Mouse (Mus musculus) CH12.LX (cell line): ENCODE measurements around the gene Atg4b. TPM values are rescaled to one million over a fixed set of nuclear protein-coding genes. Genes with fewer than 3 reads are reported as not detected.

Experiments used
- DNase-seq: peaks from one replicate; pipeline ENCODE4 v3.0.0-alpha.2; 2013; ENCODE audit errors: extremely low read depth
- H3K27ac ChIP-seq: 2 replicates; pipeline ENCODE4 v1.5.1; 2012; ENCODE audit warnings: low read depth, mild to moderate bottlenecking, control low read depth, moderate library complexity; ENCODE audit not compliant: insufficient read depth
- H3K27me3 ChIP-seq: replicated peaks from 2 replicates; pipeline ENCODE3; 2012; ENCODE audit warnings: inconsistent platforms
- H3K36me3 ChIP-seq, 2 experiments: replicated peaks in 1 of 2; 2 replicates each; pipeline versions ENCODE3 to v1.6.1; 2012; ENCODE audit warnings: inconsistent platforms in 1 of 2, low read length in 1 of 2, mild to moderate bottlenecking in 1 of 2, mixed read lengths in 1 of 2, moderate library complexity in 1 of 2; ENCODE audit not compliant: control insufficient read depth in 1 of 2, insufficient read depth in 1 of 2
- H3K4me1 ChIP-seq, 2 experiments: 2 replicates each; pipeline ENCODE4 v1.6.1; 2012; ENCODE audit warnings: inconsistent platforms in 1 of 2, moderate library complexity in 1 of 2; ENCODE audit not compliant: insufficient read depth in 2 of 2, control insufficient read depth in 1 of 2
- H3K4me2 ChIP-seq: 2 replicates; pipeline ENCODE4 v1.6.1; 2012; ENCODE audit warnings: low read depth, mild to moderate bottlenecking, control low read depth; ENCODE audit not compliant: poor library complexity, insufficient read depth, severe bottlenecking
- H3K4me3 ChIP-seq, 3 experiments: fragments of 150-350 bp in 1 of 3; sonication (generic) in 1 of 3; replicated peaks in 1 of 3; 2 replicates each; pipeline versions ENCODE3 to v1.5.1; 2011 to 2012; ENCODE audit warnings: low read depth in 2 of 3, low read length in 2 of 3, mild to moderate bottlenecking in 2 of 3, moderate library complexity in 2 of 3, control low read depth in 1 of 3, improper control_type of control experiment in 1 of 3, inconsistent platforms in 1 of 3, mixed read lengths in 1 of 3; ENCODE audit not compliant: poor library complexity in 1 of 3
- H3K79me2 ChIP-seq: replicated peaks from 2 replicates; pipeline ENCODE4 v1.6.1; 2012; ENCODE audit warnings: mild to moderate bottlenecking, moderate library complexity; ENCODE audit not compliant: control insufficient read depth, poor library complexity, insufficient read depth, severe bottlenecking; ENCODE audit errors: extremely low read depth
- H3K9ac ChIP-seq: 2 replicates; pipeline ENCODE4 v1.6.1; 2012; ENCODE audit warnings: low read depth, mild to moderate bottlenecking, control low read depth, moderate library complexity; ENCODE audit not compliant: insufficient read depth
- H3K9me3 ChIP-seq: replicated peaks from 2 replicates; pipeline ENCODE3; 2012; ENCODE audit warnings: low read length, inconsistent platforms, mixed read lengths
- CHD1 ChIP-seq: IDR thresholded peaks from 2 replicates; pipeline ENCODE4 v1.6.1; 2012; ENCODE audit warnings: low read depth, low read length, improper control_type of control experiment, inconsistent platforms
- CHD2 ChIP-seq: IDR thresholded peaks from 2 replicates; pipeline ENCODE4 v1.6.1; 2011; ENCODE audit warnings: low read length, improper control_type of control experiment
- CTCF ChIP-seq, 2 experiments: IDR thresholded peaks in 1 of 2; conservative IDR thresholded peaks in 1 of 2; 2 replicates each; pipeline ENCODE4 v1.5.1; 2011 to 2012; ENCODE audit warnings: low read depth in 2 of 2, low read length in 2 of 2, improper control_type of control experiment in 1 of 2, inconsistent platforms in 1 of 2, mild to moderate bottlenecking in 1 of 2, moderate library complexity in 1 of 2
- E2F4 ChIP-seq: IDR thresholded peaks from 2 replicates; pipeline ENCODE4 v1.6.1; 2011; ENCODE audit warnings: low read depth, low read length, improper control_type of control experiment; ENCODE audit not compliant: insufficient replicate concordance
- EP300 ChIP-seq: IDR thresholded peaks from 2 replicates; pipeline ENCODE4 v1.6.1; 2011; ENCODE audit warnings: low read length, improper control_type of control experiment
- GABPA ChIP-seq: IDR thresholded peaks from 2 replicates; pipeline ENCODE4 v1.6.1; 2012; ENCODE audit warnings: low read depth, low read length, improper control_type of control experiment, inconsistent platforms; ENCODE audit not compliant: insufficient replicate concordance
- HCFC1 ChIP-seq: IDR thresholded peaks from 2 replicates; pipeline ENCODE4 v1.6.1; 2012; ENCODE audit warnings: low read depth, mild to moderate bottlenecking, inconsistent platforms, low read length, improper control_type of control experiment
- JUND ChIP-seq: conservative IDR thresholded peaks from 2 replicates; pipeline ENCODE4 v1.6.1; 2011; ENCODE audit warnings: low read depth, low read length, improper control_type of control experiment
- KAT2A ChIP-seq: IDR thresholded peaks from 2 replicates; pipeline ENCODE4 v1.6.1; 2012; ENCODE audit warnings: low read length, improper control_type of control experiment, inconsistent platforms; ENCODE audit not compliant: insufficient replicate concordance
- MAFK ChIP-seq: IDR thresholded peaks from 2 replicates; pipeline ENCODE4 v1.6.1; 2011; ENCODE audit warnings: low read length, improper control_type of control experiment; ENCODE audit not compliant: insufficient replicate concordance
- MAX ChIP-seq: IDR thresholded peaks from 2 replicates; pipeline ENCODE4 v1.6.1; 2011; ENCODE audit warnings: low read length, improper control_type of control experiment
- MAZ ChIP-seq: IDR thresholded peaks from 2 replicates; pipeline ENCODE4 v1.6.1; 2012; ENCODE audit warnings: low read depth, mild to moderate bottlenecking, inconsistent platforms, low read length, improper control_type of control experiment, moderate library complexity
- MEF2A ChIP-seq: IDR thresholded peaks from 2 replicates; pipeline ENCODE4 v1.6.1; 2014; ENCODE audit warnings: low read depth, mild to moderate bottlenecking, inconsistent platforms, low read length, improper control_type of control experiment, borderline replicate concordance
- NELFE ChIP-seq: IDR thresholded peaks from 2 replicates; pipeline ENCODE4 v1.6.1; 2011; ENCODE audit warnings: low read depth, low read length, improper control_type of control experiment
- NRF1 ChIP-seq: IDR thresholded peaks from 2 replicates; pipeline ENCODE4 v1.6.1; 2014; ENCODE audit warnings: low read depth, mild to moderate bottlenecking, inconsistent platforms, low read length, improper control_type of control experiment, moderate library complexity
- RAD21 ChIP-seq: IDR thresholded peaks from 2 replicates; pipeline ENCODE4 v1.6.1; 2011; ENCODE audit warnings: low read depth, mild to moderate bottlenecking, low read length, improper control_type of control experiment, moderate library complexity
- SIN3A ChIP-seq: IDR thresholded peaks from 2 replicates; pipeline ENCODE4 v1.6.1; 2012; ENCODE audit warnings: low read length, improper control_type of control experiment, inconsistent platforms
- USF1 ChIP-seq: IDR thresholded peaks from 2 replicates; pipeline ENCODE4 v1.6.1; 2014; ENCODE audit warnings: low read depth, mild to moderate bottlenecking, inconsistent platforms, low read length, improper control_type of control experiment
- ZC3H11A ChIP-seq: IDR thresholded peaks from 2 replicates; pipeline ENCODE4 v1.6.1; 2012; ENCODE audit warnings: low read depth, mild to moderate bottlenecking, inconsistent platforms, low read length, improper control_type of control experiment
- ZKSCAN1 ChIP-seq: IDR thresholded peaks from 2 replicates; pipeline ENCODE4 v1.6.1; 2012; ENCODE audit warnings: low read depth, inconsistent platforms, low read length, improper control_type of control experiment, borderline replicate concordance
- ZNF384 ChIP-seq: IDR thresholded peaks from 2 replicates; pipeline ENCODE4 v1.6.1; 2012; ENCODE audit warnings: low read depth, low read length, improper control_type of control experiment, inconsistent platforms
- dilution Hi-C: fragments of 300-500 bp; cut with MboI; formaldehyde crosslinking; loops from 2 replicates; pipeline ENCODE4 v1.14.3; 2020; ENCODE audit warnings: low sequenced_read_pairs; ENCODE audit not compliant: extremely low pct_unique_long_range_greater_than_20kb, extremely low pct_ligation_motif_present
- in situ Hi-C: fragments of 300-500 bp; cut with MboI; formaldehyde crosslinking; loops from 3 replicates; pipeline ENCODE4 v1.14.3; 2019; ENCODE audit warnings: low sequenced_read_pairs, low pct_ligation_motif_present, low pct_unique_long_range_greater_than_20kb, mixed read lengths
- polyA plus RNA-seq: library from polyadenylated mRNA; unstranded; fragments of >175 nt; gene quantifications from 2 replicates; pipeline ENCODE4 v1.2.1, GENCODE M21; 2012; ENCODE audit warnings: low read depth; ENCODE audit not compliant: insufficient read length
- total RNA-seq, 2 experiments: library from RNA; depleted of rRNA; stranded (reverse); fragments of 300-350 nt in 1 of 2; fragments of >200 nt in 1 of 2; gene quantifications; 2 replicates each; pipeline ENCODE4 v1.2.3; 2012 to 2014

Atg4b gene
- total and polyA plus RNA-seq, 3 experiments: 20.1 to 55.1 (median 21.4) TPM

DNA sequence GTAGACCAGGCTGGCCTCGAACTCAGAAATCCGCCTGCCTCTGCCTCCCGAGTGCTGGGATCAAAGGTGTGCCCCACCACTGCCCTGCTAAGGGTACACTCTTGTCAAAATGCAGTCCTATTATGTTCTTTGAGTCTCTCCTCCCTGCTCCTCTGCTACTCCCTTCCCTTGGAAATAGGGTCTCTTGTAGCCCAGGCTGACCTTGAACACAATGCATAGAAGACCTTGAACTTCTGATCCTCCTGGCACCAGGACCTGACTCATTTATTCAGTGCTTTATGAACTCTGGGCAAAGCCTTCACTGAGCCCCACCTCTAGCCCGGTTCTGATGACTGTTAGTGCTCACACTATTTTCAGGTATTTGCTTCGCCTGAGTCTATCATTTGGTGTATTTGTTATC, 13.6 kb upstream of the Atg4b start:
- in situ Hi-C loops: no loop called here
- H3K9ac ChIP-seq: no peak overlapping the region
- no peak for TF ChIP-seq GABPA
- TF ChIP-seq, all 38 proteins: peak for 0
- H3K4me3 ChIP-seq: no peak overlapping the region
- H3K9me3 ChIP-seq: no peaks in the 10 kb centered on the region
- peaks cover 8 to 66% of the 10 kb centered on the region in 2 experiments for H3K36me3 ChIP-seq
- DNase-seq: no peak
- H3K27me3 ChIP-seq: no peaks in the 10 kb centered on the region
- H3K4me1 ChIP-seq: peaks cover 4 to 17% of the 10 kb centered on the region in 2 experiments; a peak in 3 of 4 replicates
- dilution Hi-C loops: no loop called here
- H3K27ac ChIP-seq: no peak overlapping the region
- peaks cover 8% of the 10 kb centered on the region for H3K79me2 ChIP-seq
- H3K4me2 ChIP-seq: no peak overlapping the region

DNA sequence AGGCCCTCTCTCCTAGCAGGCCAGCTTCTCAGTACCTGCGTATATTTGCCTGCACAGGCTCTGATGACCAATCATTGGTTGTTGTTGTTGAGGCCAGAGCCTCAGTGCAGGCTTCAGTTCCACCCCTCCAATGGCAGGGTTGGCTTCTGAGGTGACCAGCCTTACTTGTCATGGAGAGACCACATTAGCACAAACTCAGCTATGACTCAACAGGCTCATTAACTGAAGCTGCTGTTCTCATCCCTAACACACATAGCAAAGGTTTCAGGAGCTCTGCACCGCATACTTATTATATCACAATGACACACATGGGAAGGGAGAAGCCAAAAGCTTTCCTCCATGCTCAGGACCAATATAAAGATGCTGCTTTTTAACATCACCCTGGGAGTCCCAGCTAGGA, 10.6 kb upstream of the Atg4b start:
- H3K27ac ChIP-seq: no peak overlapping the region
- TF ChIP-seq CTCF (conservative IDR thresholded peaks at IDR 0.05 in 1 of 2, IDR thresholded peaks at IDR 0.05 in 1 of 2; ENCODE audit: low read depth in 2 of 2, low read length in 2 of 2): no peak
- TF ChIP-seq ZKSCAN1: no peak
- no peak for TF ChIP-seq HCFC1
- TF ChIP-seq NRF1: no peak
- no peak for TF ChIP-seq MAZ
- TF ChIP-seq NELFE: no peak
- no peak for TF ChIP-seq ZC3H11A
- TF ChIP-seq E2F4: no peak
- TF ChIP-seq SIN3A: no peak
- TF ChIP-seq KAT2A: no peak
- no peak for TF ChIP-seq USF1
- no peak for TF ChIP-seq JUND
- no peak for TF ChIP-seq ZNF384
- TF ChIP-seq MAX: no peak
- no peak for TF ChIP-seq CHD2
- no peak for TF ChIP-seq RAD21
- no peak for TF ChIP-seq MEF2A
- no peak for TF ChIP-seq EP300
- no peak for TF ChIP-seq MAFK
- no peak for TF ChIP-seq CHD1
- H3K9me3 ChIP-seq: no peaks in the 10 kb centered on the region
- no peak overlapping the region for H3K4me3 ChIP-seq
- no peak overlapping the region for H3K4me2 ChIP-seq
- DNase-seq: peak; percentile 6
- H3K79me2 ChIP-seq: peaks cover 10% of the 10 kb centered on the region
- no peaks in the 10 kb centered on the region for H3K27me3 ChIP-seq
- in situ Hi-C loops (no loop called here), dilution Hi-C loops (no loop called here)
- H3K36me3 ChIP-seq: peaks cover 0 to 64% of the 10 kb centered on the region in 2 experiments
- peaks cover 4 to 17% of the 10 kb centered on the region in 2 experiments; a peak in 3 of 4 replicates for H3K4me1 ChIP-seq
- H3K9ac ChIP-seq: no peak overlapping the region
